Mouse (Mus musculus): Measurements from ENCODE around the gene Timp3. TPM values are rescaled to one million over a fixed set of nuclear protein-coding genes. Genes with fewer than 3 reads are reported as not detected.
"Not testable (repeated sequence)": the region's sequence is repeated elsewhere in the genome, so short reads cannot be mapped to it uniquely, and the experiment has no call there.

Timp3 gene
- total RNA-seq, 1 experiment from 2014 or later: 388 TPM

GRCm38 (mm10) chr10:86352521-86352920, 52.3 kb downstream of the Timp3 start:
- DNase-seq: no peak

DNA sequence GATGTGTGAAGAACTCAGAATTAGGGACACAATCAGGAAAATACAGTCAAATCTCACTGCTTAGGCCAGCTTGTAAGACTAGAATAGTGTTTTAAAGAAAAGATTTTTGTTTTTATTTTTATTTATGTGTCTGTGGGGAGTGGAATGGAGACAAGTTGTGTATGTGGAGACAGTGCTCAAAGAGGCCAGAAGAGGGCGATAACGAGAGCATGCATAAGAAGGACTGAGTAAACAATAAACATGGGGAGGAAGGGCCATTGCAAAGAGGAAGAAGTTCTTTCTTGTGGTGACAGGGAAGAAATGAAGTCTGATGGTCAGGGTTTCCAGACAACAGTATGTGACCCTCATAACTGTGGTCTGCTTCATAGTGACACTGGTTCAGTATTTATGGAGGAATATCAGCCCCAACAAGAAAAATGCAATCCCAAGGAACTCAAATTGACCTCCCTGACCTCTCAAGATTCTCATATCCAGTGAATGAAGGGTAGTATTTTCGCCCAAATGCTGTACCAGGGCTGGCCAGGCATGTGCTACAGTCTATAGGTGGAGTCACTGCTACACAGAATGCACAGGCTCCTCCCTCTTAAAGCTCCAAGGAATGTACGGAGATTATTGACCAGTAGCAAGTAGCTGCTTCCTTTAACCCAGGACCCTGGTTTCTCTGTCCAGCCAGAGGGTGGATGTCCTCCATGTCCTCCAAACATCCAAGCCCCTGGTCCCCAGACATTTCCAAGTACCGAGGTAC, 56.8 kb downstream of the Timp3 start:
- no peak for DNase-seq

GRCm38 (mm10) chr10:86358307-86358975, 58.3 kb downstream of the Timp3 start:
- no peak for DNase-seq

DNA sequence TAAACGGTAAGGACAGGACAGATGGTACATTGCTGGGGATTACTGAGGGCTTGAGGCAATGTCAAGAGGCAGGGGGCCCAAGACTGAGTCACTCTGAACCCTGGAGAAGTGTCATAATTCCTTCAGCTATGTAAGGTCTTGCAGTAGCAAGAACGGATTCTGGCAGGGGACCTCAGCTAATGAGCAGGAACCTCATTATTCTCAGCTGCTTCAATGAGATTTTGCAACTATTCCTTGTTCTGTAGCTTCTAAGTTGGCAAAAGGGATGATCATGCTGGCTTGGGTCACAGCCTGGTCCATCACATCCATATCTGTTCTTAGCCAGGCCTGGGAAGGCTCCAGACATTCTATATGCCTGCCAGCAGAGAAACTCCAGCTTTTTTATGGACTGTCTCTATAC, 59.0 kb downstream of the Timp3 start:
- no peak for DNase-seq

DNA sequence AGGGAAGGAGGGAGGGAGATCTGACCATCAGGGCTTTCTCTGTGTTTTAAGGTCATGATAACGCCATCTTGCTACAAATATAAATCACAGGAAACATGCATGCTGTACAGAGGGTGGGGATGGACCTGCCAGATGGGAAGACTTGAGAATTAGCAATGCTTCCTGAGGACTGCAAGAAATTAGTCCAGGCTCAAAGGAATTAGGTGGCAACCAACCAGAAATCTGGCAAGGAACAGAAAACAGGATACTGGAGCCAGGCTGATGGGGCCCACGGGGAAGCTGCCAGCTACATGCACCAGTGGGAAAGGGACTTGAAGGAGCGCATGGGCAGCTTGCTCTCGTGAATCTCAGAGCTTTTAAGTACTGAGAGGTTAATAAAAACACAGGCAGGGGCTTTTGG, 59.5 kb downstream of the Timp3 start:
- DNase-seq: no peak

- no peak for DNase-seq
These were observed 63.6 kb downstream of the Timp3 start for GRCm38 (mm10) chr10:86363669-86364309.

GRCm38 (mm10) chr10:86365632-86366092, 65.5 kb downstream of the Timp3 start:
- peak; percentile 47 for DNase-seq

- no peak for DNase-seq
These were observed 67.2 kb downstream of the Timp3 start for GRCm38 (mm10) chr10:86367346-86367745.

GRCm38 (mm10) chr10:86368811-86369210, 68.6 kb downstream of the Timp3 start:
- no peak for DNase-seq

- no peak for DNase-seq
These were observed 69.2 kb downstream of the Timp3 start for GRCm38 (mm10) chr10:86369346-86369745.

DNA sequence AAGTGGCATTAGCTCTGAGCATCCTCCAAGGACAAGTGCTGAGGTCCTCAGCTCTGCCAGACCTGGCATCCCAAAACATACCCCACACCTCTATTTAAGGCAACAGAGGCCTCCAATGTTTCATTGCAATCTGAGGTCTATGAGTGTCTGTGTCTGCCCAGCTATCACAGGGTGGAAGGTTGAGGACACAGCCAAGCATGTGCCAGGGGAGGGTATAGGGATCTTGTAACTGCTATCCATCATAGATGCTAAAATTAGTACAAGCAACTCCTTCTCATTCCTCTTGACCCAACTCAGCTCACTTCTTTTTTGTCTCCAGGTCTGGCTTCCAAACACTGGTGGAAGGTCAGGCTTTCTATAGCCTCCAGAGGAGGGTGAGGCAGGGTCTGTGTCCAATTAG, 71.4 kb downstream of the Timp3 start:
- DNase-seq: no peak

DNA sequence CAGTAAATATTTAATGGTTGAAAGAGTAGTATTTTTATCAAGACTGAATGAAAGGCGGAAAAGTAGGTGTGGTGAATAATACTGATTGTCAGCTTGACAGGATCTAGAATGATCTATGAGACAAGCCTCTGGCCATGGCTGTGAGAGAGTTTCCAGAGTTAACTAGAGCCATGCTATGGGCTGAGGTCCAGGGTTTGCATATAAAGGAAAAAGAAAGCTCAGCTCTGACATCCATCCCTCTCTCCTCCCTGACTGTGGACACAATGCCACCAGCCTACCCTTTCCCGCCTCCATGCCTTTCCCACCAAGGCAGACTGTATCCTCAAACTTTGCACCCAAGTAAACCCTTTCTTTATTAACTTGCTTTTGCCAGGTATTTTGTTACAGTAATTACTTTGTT, 73.9 kb downstream of the Timp3 start:
- DNase-seq: no peak

DNA sequence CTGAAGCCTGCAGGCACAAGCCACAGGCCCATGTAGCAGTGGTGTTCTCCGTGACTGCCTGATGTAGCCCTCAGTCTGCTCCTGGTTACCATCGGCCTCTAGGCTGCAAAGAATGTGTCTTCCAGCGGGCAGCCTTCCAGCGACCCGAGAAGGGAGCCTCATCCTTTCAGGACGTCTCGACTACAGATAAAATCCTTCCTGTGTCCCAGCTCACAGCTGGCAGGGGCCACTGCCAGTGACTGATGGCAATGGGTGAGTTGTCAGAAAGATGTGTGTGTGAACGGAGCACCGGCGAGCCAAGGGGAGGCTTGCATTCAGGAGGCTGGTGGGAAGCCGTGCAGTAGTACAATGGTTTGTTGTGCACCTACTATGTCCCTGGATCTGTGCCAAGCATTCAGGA, 75.7 kb downstream of the Timp3 start:
- peak; percentile 75 for DNase-seq

DNA sequence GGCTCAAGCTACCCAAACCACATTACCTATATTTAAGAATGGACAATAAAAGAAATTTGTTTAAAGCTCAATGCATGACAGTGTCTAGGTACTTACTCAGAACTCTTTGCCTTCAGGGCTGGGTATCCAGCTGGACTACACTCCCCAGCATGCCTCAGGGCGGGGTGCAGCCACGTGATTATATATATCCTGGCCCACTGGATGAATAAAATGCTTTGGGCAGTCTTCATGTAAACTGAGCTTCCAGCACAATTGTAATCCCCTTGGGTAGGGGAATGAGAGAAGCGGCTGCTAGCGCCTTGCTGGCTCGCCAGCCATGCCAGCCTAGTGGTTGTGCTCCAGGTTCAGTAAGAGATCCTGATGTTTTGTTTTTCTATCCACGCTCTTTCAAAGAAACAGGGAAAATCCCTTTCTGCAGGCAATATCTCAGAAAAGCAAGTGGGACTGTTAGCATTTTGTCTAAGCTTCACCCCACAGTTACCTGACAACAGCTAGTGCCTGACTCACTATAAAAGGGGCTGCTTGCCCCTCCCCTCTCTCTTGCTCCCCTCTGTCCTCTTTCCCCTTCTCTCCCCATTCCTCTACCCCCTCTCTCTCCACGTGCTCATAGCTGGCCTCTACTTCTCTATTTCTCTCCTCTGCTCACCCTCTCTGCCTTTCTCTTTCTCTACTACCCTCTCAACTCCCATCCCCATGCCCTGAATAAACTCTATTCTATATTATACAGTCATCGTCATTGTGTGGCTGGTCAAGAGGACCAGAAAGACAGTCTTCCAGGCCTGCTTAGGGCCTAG, 76.4 kb downstream of the Timp3 start:
- no peak for DNase-seq

DNA sequence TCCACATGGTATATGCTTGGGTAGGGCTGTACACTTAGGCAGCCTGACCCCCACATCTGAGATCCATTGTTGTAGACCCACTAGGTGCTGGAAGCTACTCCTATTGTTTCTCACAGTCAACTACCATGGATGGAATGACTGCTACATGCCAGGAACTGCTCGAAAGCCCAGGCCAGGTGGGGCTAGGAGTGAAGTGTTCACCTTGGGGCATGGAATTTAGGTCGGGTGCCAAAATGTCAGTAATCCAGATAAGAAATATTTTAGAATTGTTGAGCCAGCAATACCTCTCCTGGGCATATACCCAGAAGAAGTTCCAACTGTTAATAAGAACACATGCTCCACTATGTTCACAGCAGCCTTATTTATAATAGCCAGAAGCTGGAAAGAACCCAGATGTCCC, 78.6 kb downstream of the Timp3 start:
- not testable (repeated sequence) for DNase-seq

GRCm38 (mm10) chr10:86380626-86381025, 80.5 kb downstream of the Timp3 start:
- no peak for DNase-seq

GRCm38 (mm10) chr10:86381150-86381921, 81.2 kb downstream of the Timp3 start:
- no peak for DNase-seq

- no peak for DNase-seq
These were observed 81.7 kb downstream of the Timp3 start for GRCm38 (mm10) chr10:86381922-86382260.

DNA sequence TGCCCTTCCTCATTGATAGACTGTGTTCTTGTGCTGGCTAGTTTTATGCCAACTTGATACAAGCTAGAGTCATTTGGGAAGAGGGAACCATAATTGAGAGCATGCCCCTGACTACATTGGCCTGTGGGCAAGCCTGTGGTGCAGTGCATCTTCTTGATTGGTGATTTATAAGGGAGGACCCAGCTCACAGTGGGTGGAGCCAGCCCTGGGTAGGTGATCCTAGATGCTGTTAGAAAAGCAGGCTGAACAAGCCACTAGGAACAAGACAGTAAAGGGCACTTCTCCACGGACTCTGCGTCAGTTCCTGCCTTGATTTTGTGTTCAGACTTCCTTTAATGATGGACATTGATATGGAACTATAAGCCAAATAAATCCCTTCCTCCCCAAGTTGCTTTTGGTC, 84.5 kb downstream of the Timp3 start:
- DNase-seq: no peak

DNA sequence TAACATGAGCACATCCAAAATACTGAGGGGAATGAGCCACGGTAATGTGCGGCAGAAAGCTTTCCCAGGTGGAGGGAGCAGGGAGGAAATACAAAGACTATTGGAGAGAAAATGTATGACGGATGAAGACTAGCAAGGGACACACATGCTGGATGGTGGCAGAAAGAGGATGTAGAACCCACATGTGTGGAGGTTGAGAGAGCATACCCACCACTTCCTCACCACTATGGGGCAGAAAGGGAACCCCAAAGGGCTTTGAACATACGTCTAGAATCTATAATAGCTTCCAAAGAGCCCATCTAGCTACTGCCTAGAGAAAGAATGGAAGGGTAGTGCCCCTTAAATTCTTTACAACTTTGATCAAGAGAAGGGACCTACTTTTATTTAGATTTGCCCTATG, 85.5 kb downstream of the Timp3 start:
- no peak for DNase-seq

- DNase-seq: no peak
These were observed 86.1 kb downstream of the Timp3 start for GRCm38 (mm10) chr10:86386232-86386631.
